Mouse (Mus musculus): ENCODE results near the gene Fam19a3. TPM values are rescaled to one million over a fixed set of nuclear protein-coding genes. Genes with fewer than 3 reads are reported as not detected.
"Not testable (repeated sequence)": the region's sequence is repeated elsewhere in the genome, so short reads cannot be mapped to it uniquely, and the experiment has no call there.

The Fam19a3 gene
- polyA plus RNA-seq (2016; fragmentation: Nextera tagmentation; extraction: Ambion mirVana): 0.08 and 0.18 TPM in 2 replicates

DNA sequence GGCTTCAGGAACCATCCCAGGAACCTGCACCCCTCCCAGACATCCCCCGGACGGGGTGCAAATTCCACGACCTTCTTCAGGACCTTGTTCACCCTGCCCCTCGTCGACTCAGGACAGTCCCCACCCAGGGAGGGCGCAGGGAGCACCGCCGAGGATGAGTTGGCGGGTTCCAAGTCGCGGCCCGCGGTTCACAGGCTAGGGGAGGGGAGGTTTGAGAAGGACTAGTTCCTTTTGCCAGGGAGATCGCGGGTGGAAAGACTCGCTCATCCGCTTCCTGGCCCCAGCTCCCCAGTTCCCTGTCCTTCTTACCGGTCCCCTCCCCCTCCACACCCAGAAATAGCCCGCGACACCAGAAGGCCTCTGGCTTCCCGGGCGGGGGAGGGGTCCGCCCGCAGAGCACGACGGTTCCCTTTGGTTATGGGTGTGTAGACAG is at the start of gene Fam19a3:
Gene Fam19a3 (minus strand): TSS at position 370 of the 433 bp plus-strand sequence.
- peaks cover 94% of the 10 kb centered on the region for H3K27me3 ChIP-seq
- H3K27ac ChIP-seq: no peak within 1 kb of the TSS
- peak within 1 kb of the TSS; percentile 47 for H3K4me3 ChIP-seq
- peaks cover 14% of the 10 kb centered on the region for H3K4me1 ChIP-seq
- ATAC-seq (ENCODE audit: insufficient number of reproducible peaks, insufficient read depth, low FRiP score, low TSS enrichment): no peak
- H3K4me2 ChIP-seq (replicated peaks): peak within 1 kb of the TSS; percentile 95
- no peaks in the 10 kb centered on the region for H3K36me3 ChIP-seq
- peak within 1 kb of the TSS; percentile 36 for H3K9ac ChIP-seq
- 0% methylated on average over 26 of the region's 26 CpGs for WGBS
- H3K9me3 ChIP-seq: no peaks in the 10 kb centered on the region

DNA sequence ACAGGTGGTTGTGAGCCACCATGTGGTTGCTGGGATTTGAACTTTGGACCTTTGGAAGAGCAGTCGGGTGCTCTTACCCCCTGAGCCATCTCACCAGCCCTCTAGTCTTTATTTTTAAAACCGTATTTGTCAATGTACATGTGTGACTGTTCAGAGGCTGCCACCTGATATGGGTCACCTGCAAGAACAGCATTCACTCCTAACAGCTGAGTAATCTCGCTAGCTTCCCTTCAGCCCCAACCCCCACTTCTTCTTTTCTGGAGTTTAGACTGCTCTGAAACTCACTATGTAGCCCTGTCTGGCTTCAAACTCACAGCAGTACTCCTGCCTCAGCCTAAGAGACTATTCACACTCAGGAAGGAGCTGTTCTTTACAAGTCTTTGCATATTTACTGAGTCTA is 40.8 kb upstream of the Fam19a3 start:
- Histone ChIP-seq H3K27ac (no peak overlapping the region), H3K9ac (no peak overlapping the region), H3K9me3 (no peaks in the 10 kb centered on the region), H3K4me3 (no peak overlapping the region), H3K27me3 (no peaks in the 10 kb centered on the region), H3K4me2 (replicated peaks) (no peak overlapping the region), H3K36me3 (peaks cover 23% of the 10 kb centered on the region; the same call in 1 of the 2 replicates), H3K4me1 (peaks cover 4% of the 10 kb centered on the region; the same call in 1 of the 2 replicates)
- WGBS: 72% methylated on average over 3 of the region's 3 CpGs
- ATAC-seq (ENCODE audit: insufficient number of reproducible peaks, insufficient read depth, low FRiP score, low TSS enrichment): no peak

DNA sequence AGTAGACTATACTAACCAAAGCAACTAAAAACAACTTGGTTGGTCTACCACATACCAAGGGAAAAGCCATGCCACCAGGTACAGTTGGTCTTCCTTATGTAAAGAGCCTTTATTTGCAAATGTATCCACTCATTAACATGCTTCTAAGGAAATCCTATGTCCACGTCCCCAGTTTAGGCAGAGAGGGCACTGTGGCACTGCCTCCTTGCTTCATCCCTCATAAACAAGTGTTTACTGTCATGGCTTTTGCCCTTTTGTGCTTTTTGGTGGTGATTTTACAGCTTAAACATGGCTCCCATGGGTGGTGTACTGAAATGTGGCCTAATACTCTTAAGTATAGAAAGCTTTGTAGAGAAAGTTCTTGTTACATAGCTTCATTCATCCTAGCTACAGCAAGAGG is 38.8 kb upstream of the Fam19a3 start:
- peaks cover 18% of the 10 kb centered on the region for H3K4me1 ChIP-seq
- H3K36me3 ChIP-seq: peaks cover 9% of the 10 kb centered on the region; the same call in 1 of the 2 replicates
- no peak overlapping the region for H3K4me3 ChIP-seq
- H3K27me3 ChIP-seq: no peaks in the 10 kb centered on the region
- no peaks in the 10 kb centered on the region for H3K9me3 ChIP-seq
- no peak for ATAC-seq (ENCODE audit: insufficient number of reproducible peaks, insufficient read depth, low FRiP score, low TSS enrichment)
- no peak overlapping the region for H3K27ac ChIP-seq
- no peak overlapping the region for H3K4me2 ChIP-seq (replicated peaks)
- 59% methylated on average over 1 of the region's 1 CpGs for WGBS
- H3K9ac ChIP-seq: no peak overlapping the region

DNA sequence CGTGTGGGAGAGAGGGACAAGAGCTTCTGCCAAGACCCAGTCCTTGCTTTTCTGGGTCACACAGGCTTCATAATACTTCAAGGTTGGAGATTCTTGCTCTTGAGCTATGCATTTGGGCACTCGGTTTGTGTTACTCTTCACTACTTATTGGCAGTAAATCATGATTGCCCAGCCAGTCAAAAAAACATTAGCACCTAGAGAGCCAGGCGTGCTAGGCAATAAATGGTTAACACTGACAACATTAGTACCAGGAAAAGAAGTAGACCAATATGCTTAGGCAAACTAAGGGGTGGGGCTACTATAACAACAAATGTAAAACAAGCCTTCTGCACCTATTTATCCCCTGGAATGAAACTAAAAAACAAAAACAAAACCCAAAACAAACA is 37.1 kb upstream of the Fam19a3 start:
- Histone ChIP-seq H3K4me2 (replicated peaks) (peak overlapping the region; percentile 84), H3K9ac (no peak overlapping the region), H3K9me3 (no peaks in the 10 kb centered on the region), H3K4me3 (peak overlapping the region; percentile 86), H3K4me1 (peaks cover 18% of the 10 kb centered on the region), H3K27ac (peak overlapping the region; percentile 94), H3K27me3 (no peaks in the 10 kb centered on the region), H3K36me3 (0 out of 2 replicates have a peak, but pooled peaks cover 4% of the 10 kb centered on the region)
- 6% methylated on average over 3 of the region's 3 CpGs for WGBS
- no peak for ATAC-seq (ENCODE audit: insufficient number of reproducible peaks, insufficient read depth, low FRiP score, low TSS enrichment)

DNA sequence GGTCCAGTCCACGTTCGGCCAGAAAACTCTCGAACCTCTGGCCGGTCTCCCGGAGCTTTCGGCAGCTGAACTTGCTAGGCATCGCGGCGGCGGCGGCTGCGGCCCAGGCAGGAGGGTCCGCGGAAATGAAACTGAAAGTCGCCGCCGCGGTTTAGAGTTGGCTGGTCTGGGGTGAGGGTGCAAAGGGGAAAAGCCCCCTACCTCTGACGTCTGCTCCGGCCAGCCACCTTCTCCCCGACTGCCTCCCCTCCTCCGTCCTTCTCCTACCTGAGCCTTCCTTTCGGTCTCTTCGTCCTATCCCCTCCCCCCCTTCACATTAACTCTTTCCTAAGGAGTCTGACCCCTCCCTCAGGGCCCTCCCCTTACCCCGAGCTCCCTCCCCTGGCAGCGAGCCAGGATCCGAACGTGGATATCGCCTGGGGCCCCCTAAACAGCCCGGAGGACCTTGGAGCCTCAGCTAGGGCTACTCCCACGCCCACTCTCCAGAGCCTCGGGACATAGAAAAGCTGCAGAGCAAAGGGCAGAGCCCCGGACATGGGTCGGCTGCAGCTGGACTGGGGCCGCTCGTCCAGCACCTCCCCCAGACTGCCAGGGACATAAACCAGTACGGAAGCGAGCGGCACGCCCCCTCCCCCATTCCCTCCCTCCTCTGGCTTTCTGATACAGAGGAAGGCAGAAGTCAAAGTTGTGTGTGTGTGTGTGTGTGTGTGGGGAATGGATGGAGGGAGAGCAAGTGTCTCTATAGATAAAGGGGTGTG is 36.5 kb upstream of the Fam19a3 start, which contains the start of gene Mov10:
Gene Mov10 (minus strand): TSS at position 573 of the 758 bp plus-strand sequence.
- Histone ChIP-seq H3K4me2 (replicated peaks) (peak within 1 kb of the TSS; percentile 84), H3K27me3 (no peaks in the 10 kb centered on the region), H3K4me1 (peaks cover 18% of the 10 kb centered on the region), H3K9ac (peak within 1 kb of the TSS; percentile 91), H3K36me3 (0 out of 2 replicates have a peak, but pooled peaks cover 4% of the 10 kb centered on the region), H3K9me3 (no peaks in the 10 kb centered on the region), H3K27ac (peak within 1 kb of the TSS; percentile 94), H3K4me3 (peak within 1 kb of the TSS; percentile 86)
- WGBS: 1% methylated on average over 40 of the region's 40 CpGs
- ATAC-seq (ENCODE audit: insufficient number of reproducible peaks, insufficient read depth, low FRiP score, low TSS enrichment): peak; percentile 78

DNA sequence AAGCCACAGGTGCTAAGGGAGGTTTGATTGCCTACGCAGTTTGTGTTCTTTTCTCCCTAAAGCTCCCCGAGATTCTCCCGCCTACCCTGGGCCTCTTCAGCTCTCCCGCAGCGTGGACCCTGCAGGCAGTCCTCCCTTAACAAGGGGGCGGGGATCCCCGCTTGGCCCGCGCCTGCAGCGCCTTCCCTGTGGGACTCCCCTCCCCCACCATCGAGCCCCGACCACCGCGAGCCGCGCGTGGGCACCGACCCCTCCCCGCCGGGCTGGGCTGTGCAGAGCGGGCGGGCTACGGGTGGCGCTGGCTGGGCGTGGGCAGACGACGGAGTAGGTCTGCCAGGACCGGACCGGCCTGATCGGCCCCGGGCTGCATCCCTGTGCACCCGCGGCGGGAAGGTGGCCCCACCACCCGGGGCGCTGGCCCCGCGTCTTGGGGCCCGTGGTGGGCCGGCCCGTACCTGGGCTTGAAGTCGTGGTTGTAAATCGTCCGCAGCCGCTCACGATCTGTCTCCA is 35.9 kb upstream of the Fam19a3 start:
- Histone ChIP-seq H3K9me3 (no peaks in the 10 kb centered on the region), H3K27ac (peak overlapping the region; percentile 94), H3K27me3 (no peaks in the 10 kb centered on the region), H3K4me3 (peak overlapping the region; percentile 86), H3K4me1 (peaks cover 18% of the 10 kb centered on the region), H3K9ac (peak overlapping the region; percentile 91), H3K4me2 (replicated peaks) (peak overlapping the region; percentile 84), H3K36me3 (0 out of 2 replicates have a peak, but pooled peaks cover 2% of the 10 kb centered on the region)
- WGBS: 1% methylated on average over 46 of the region's 46 CpGs
- ATAC-seq (ENCODE audit: insufficient number of reproducible peaks, insufficient read depth, low FRiP score, low TSS enrichment): peak; percentile 73

DNA sequence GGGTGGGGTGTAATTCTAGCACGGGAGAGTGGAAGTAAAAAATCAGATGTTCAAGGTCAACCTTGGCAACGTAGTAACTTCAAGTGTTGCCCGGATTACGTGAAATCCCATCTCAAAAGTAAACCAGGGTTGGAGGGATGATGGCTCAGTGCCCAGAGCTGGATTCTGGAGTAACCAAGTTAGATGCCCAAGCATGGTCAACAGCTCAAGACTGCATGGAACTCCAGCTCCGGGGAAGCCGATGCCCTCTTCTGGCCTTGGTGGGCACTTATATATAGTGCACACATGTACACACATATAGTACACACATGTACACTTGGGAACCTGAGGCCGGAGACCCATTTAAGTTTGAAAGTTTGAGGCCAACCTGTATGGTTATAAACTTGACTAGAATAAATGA is 34.5 kb upstream of the Fam19a3 start:
- Histone ChIP-seq H3K4me1 (peaks cover 18% of the 10 kb centered on the region), H3K4me3 (no peak overlapping the region), H3K36me3 (no peaks in the 10 kb centered on the region), H3K27ac (no peak overlapping the region), H3K9me3 (no peaks in the 10 kb centered on the region), H3K27me3 (no peaks in the 10 kb centered on the region), H3K9ac (no peak overlapping the region), H3K4me2 (replicated peaks) (no peak overlapping the region)
- WGBS: 93% methylated on average over 7 of the region's 7 CpGs
- no peak for ATAC-seq (ENCODE audit: insufficient number of reproducible peaks, insufficient read depth, low FRiP score, low TSS enrichment)

DNA sequence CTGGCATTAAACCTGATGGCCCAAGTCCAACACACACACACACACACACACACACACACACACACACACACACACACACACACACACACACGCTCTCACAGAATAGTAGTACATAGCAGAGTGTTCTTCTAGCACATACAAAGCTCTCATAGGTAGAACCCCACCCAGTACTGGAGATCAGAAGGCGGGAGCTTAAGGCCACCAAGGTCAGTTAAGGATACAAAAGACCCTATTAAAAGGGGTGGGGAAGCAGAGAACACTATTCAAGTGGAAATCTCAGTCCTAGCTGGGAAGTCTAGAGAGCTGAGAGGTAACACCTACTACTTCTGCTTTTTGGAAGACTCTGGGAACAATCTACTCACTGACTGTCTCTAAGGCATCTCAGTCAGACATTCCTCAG is 33.7 kb upstream of the Fam19a3 start:
- no peaks in the 10 kb centered on the region for H3K9me3 ChIP-seq
- no peaks in the 10 kb centered on the region for H3K36me3 ChIP-seq
- no peaks in the 10 kb centered on the region for H3K27me3 ChIP-seq
- H3K9ac ChIP-seq: no peak overlapping the region
- peaks cover 18% of the 10 kb centered on the region for H3K4me1 ChIP-seq
- no peak overlapping the region for H3K4me3 ChIP-seq
- H3K4me2 ChIP-seq (replicated peaks): no peak overlapping the region
- ATAC-seq (ENCODE audit: insufficient number of reproducible peaks, insufficient read depth, low FRiP score, low TSS enrichment): no peak
- WGBS: 79% methylated on average over 1 of the region's 2 CpGs
- H3K27ac ChIP-seq: no peak overlapping the region

DNA sequence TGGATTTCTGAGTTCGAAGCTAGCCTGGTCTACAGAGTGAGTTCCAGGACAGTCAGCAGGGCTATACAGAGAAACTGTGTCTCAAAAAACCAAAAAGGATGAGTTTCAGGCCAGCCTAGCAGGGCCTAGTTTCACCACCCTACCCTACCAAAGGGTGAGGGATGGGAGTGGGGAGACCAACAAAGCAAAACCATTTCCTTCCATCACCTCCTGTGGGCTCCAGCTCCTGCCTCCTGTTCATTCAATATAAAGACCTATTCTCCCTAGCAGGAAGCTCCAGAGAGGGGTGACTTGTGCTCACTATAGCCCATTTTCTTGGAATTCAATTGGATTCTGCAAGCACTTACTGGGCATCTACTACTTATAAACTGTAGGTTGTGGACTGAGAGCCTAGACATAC is 33.1 kb upstream of the Fam19a3 start:
- no peak for ATAC-seq (ENCODE audit: insufficient number of reproducible peaks, insufficient read depth, low FRiP score, low TSS enrichment)
- WGBS: 97% methylated on average over 1 of the region's 1 CpGs
- H3K27ac ChIP-seq: no peak overlapping the region

DNA sequence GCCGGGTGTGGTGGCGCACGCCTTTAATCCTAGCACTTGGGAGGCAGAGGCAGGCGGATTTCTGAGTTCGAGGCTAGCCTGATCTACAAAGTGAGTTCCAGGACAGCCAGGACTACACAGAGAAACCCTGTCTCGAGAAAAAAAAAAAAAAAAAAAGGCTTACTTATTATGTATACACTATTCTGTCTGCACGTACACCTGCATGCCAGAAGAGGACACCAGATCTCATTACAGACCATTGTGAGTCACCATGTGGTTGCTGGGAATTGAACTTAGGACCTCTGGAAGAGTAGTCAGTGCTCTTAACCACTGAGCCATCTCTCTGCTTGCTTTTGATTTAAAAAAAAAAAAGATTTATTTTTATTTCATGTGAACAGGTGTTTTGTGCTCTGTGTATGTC is 31.6 kb upstream of the Fam19a3 start:
- H3K9ac ChIP-seq; ATAC-seq (ENCODE audit: insufficient number of reproducible peaks, insufficient read depth, low FRiP score, low TSS enrichment): not testable (repeated sequence)
- 90% methylated on average over 7 of the region's 7 CpGs for WGBS

More for the DNA sequence above, 33.1 kb upstream of the Fam19a3 start:
- Histone ChIP-seq H3K27me3 (no peaks in the 10 kb centered on the region), H3K4me1 (peaks cover 18% of the 10 kb centered on the region), H3K36me3 (no peaks in the 10 kb centered on the region), H3K9me3 (no peaks in the 10 kb centered on the region), H3K4me3 (no peak overlapping the region), H3K9ac (no peak overlapping the region), H3K4me2 (replicated peaks) (no peak overlapping the region)

DNA sequence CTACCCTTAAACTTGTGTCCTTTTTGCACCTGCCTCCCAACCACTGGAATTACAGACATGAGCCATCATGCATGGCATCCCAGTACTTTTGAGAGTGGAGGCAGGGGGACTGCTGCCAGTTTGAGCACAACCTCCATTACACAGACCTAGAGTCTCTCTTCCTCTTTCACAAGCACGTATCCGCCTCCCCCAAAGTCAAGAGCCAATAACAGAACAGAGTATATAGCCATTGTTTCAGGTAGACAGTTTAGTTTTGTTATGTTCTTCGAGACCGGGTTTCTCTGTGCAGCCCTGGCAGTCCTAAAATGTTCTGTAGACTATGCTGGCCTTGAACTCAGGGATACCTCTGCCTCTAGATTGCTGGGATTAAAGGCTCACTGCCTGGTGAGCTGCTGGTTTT is 30.6 kb upstream of the Fam19a3 start:
- H3K9ac ChIP-seq: no peak overlapping the region
- H3K4me1 ChIP-seq: peaks cover 14% of the 10 kb centered on the region; the same call in 1 of the 2 replicates
- H3K27ac ChIP-seq: no peak overlapping the region
- 76% methylated on average over 4 of the region's 4 CpGs for WGBS
- H3K4me2 ChIP-seq (replicated peaks): no peak overlapping the region
- no peaks in the 10 kb centered on the region for H3K36me3 ChIP-seq
- no peaks in the 10 kb centered on the region for H3K9me3 ChIP-seq
- ATAC-seq (ENCODE audit: insufficient number of reproducible peaks, insufficient read depth, low FRiP score, low TSS enrichment): no peak
- H3K27me3 ChIP-seq: no peaks in the 10 kb centered on the region
- H3K4me3 ChIP-seq: no peak overlapping the region

More for the DNA sequence above, 31.6 kb upstream of the Fam19a3 start:
- H3K27me3 ChIP-seq; H3K36me3 ChIP-seq; H3K27ac ChIP-seq; H3K4me3 ChIP-seq; H3K9me3 ChIP-seq; H3K4me2 ChIP-seq (replicated peaks): not testable (repeated sequence)
- peaks cover 14% of the 10 kb centered on the region; the same call in 1 of the 2 replicates for H3K4me1 ChIP-seq

DNA sequence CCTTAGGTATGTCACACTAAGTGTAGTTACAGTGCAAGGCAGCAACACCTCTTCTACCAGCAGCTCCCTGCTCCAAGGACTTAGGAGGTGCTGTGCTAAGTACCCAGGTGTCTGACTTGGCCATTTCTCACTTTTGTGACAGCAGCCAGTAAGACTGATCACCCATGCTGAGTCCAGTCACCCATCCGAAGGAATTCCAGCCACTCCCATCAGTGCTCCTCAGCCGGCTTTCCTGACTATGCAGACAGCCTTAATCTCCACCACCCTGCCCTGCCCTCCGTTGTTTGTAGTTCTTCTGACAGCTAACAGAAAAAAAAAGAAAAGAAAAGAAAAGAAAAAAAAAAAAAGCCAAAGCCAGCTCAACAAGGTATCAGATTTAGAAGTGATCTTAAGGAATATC is 30.1 kb upstream of the Fam19a3 start:
- no peak overlapping the region for H3K4me3 ChIP-seq
- H3K27ac ChIP-seq: no peak overlapping the region
- no peak overlapping the region for H3K4me2 ChIP-seq (replicated peaks)
- H3K9ac ChIP-seq: no peak overlapping the region
- no peaks in the 10 kb centered on the region; the same call in 1 of the 2 replicates for H3K36me3 ChIP-seq
- no peak for ATAC-seq (ENCODE audit: insufficient number of reproducible peaks, insufficient read depth, low FRiP score, low TSS enrichment)
- WGBS: 31% methylated on average over 3 of the region's 3 CpGs
- H3K4me1 ChIP-seq: peaks cover 10% of the 10 kb centered on the region; the same call in 1 of the 2 replicates
- H3K9me3 ChIP-seq: no peaks in the 10 kb centered on the region
- no peaks in the 10 kb centered on the region for H3K27me3 ChIP-seq

Data from embryonic facial prominence, embryonic 12.5 days (tissue).